Mouse (Mus musculus): Measurements from ENCODE around the gene Ddr1.

DNA sequence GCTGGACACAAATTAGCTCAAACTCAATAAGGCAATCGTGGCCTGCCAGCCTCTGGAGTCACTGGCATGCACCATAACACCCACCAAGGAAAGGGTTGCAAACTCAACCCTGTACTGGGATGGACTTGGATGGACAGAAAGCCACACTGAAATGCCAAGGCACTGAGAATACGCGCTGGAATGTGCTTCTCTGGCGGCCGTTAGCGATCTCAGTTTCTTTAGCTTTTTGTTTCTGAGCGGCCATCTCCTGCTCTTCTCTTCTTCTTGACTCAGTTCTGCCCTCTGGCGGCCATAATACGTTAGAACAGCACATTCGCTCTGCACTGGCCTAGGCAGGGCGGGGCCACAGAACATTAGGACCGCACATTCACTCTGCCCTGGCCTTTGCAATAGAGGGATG is 33.3 kb upstream of the Ddr1 start:
- TF ChIP-seq CTCF (IDR thresholded peaks at IDR 0.05; ENCODE audit: low read depth) (peak; percentile 87), EP300 (IDR thresholded peaks at IDR 0.05; ENCODE audit: low read depth) (no peak)
